Mouse (Mus musculus): ENCODE data around the gene Myo1h. TPM values are rescaled to one million over a fixed set of nuclear protein-coding genes. Genes with fewer than 3 reads are reported as not detected.

The Myo1h gene
- polyA plus RNA-seq, 1 experiment from 2014 or later = 0.38 TPM

DNA sequence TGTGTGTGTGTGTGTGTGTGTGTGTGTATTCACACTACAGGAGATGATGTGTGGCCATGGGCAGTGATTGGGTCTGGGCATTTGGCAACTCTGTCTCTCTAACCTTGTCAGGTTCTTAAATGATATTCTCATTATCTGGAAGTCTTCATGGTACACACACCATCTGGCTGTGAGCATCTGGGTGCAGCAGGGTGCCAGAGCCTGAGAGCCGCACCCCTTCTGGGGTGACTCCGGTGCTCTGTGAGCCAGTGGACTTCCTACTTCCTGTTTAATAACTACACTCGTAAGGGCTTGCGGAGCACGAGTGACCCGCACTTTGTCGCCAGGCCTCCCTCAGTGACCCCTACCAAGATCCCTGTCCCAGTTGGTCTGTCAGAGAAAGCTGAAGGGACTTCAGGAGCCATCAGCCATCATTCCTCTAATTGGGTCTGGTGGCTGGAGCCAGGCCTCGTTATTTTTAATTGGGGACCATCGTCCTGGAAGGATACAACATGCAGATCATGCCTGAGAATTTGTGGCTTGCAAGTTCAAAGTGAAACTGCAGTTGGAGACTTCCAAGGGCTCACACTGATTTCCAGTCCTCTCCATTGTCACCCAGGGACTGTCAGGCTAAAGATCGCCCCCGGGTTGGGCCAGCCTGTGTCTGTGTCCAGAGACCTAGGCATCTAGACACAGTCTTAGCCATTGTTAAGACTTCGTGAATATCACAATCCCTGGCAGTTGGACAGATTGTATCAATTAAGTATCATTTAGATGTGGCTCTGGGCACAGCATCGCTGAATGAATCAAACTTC, 4.2 kb upstream of the Myo1h start:
- H3K9ac ChIP-seq (replicated peaks; ENCODE audit: low read length) = no peak overlapping the region
- no peaks in the 10 kb centered on the region for H3K4me1 ChIP-seq (ENCODE audit: control insufficient read depth, insufficient read depth, low read length)
- no peaks in the 10 kb centered on the region for H3K36me3 ChIP-seq (replicated peaks; ENCODE audit: control insufficient read depth, insufficient read depth, low read depth, low read length)
- no peaks in the 10 kb centered on the region for H3K27me3 ChIP-seq (ENCODE audit: control insufficient read depth, insufficient read depth, low read length)
- 36% methylated on average over 13 of the region's 13 CpGs for WGBS
- H3K9me3 ChIP-seq (replicated peaks; ENCODE audit: control insufficient read depth, low read length) = no peaks in the 10 kb centered on the region
- 0 out of 2 replicates have a peak, but pooled peaks have one; percentile 54 for ATAC-seq (replicated peaks; ENCODE audit: insufficient number of reproducible peaks, low FRiP score, low TSS enrichment, low read depth)
- H3K4me2 ChIP-seq (ENCODE audit: low read depth, low read length) = no peak overlapping the region
- no peak for DNase-seq (ENCODE audit: low spot score)
- H3K27ac ChIP-seq (replicated peaks; ENCODE audit: low read depth, low read length) = no peak overlapping the region
- H3K4me3 ChIP-seq (ENCODE audit: low read depth, low read length) = no peak overlapping the region

DNA sequence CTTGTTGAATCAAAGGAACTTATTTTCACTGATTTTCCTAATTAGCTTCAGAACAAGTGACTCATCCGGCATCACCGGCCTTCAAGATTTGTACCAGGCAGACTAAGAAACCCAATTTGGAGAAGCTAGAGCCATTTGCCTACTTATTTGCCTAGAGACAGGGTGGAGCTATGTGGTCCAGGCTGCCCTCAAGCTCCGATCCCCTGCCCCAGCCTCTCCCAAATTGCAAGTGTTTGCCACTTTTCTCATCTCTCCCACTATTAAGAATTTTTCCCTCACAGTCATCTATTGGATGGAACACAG, 3.6 kb upstream of the Myo1h start:
- DNase-seq (ENCODE audit: low spot score) (no peak), ATAC-seq (replicated peaks; ENCODE audit: insufficient number of reproducible peaks, low FRiP score, low TSS enrichment, low read depth) (no peak)
- 51% methylated on average over 3 of the region's 3 CpGs for WGBS
- Histone ChIP-seq H3K27me3 (ENCODE audit: control insufficient read depth, insufficient read depth, low read length) (no peaks in the 10 kb centered on the region), H3K27ac (replicated peaks; ENCODE audit: low read depth, low read length) (no peak overlapping the region), H3K4me2 (ENCODE audit: low read depth, low read length) (no peak overlapping the region), H3K4me1 (ENCODE audit: control insufficient read depth, insufficient read depth, low read length) (no peaks in the 10 kb centered on the region), H3K9ac (replicated peaks; ENCODE audit: low read length) (no peak overlapping the region), H3K36me3 (replicated peaks; ENCODE audit: control insufficient read depth, insufficient read depth, low read depth, low read length) (no peaks in the 10 kb centered on the region), H3K9me3 (replicated peaks; ENCODE audit: control insufficient read depth, low read length) (no peaks in the 10 kb centered on the region), H3K4me3 (ENCODE audit: low read depth, low read length) (no peak overlapping the region)

DNA sequence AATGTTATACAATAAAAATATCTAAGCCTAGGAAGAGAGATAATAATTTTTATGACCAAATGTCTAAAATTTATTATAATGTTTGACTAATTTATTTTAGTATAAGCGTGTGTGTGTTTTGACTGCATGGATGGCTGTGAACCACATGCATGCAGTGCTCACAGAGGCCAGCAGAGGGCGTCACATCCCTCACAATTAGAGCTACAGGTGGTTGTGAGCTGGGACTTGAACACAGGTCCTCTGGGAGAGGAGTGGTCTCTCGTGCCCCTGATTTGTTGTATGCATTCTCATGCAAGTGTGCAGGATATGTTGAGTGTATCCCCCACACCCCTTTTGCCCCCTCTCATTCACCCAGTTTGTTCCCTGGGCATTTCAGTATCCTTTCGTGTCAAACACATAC, 2.9 kb upstream of the Myo1h start:
- no peak overlapping the region for H3K27ac ChIP-seq (replicated peaks; ENCODE audit: low read depth, low read length)
- no peak overlapping the region for H3K9ac ChIP-seq (replicated peaks; ENCODE audit: low read length)
- no peak overlapping the region for H3K4me2 ChIP-seq (ENCODE audit: low read depth, low read length)
- no peaks in the 10 kb centered on the region for H3K4me1 ChIP-seq (ENCODE audit: control insufficient read depth, insufficient read depth, low read length)
- H3K4me3 ChIP-seq (ENCODE audit: low read depth, low read length) = no peak overlapping the region
- 78% methylated on average over 4 of the region's 4 CpGs for WGBS
- DNase-seq (ENCODE audit: low spot score) = no peak
- no peak for ATAC-seq (replicated peaks; ENCODE audit: insufficient number of reproducible peaks, low FRiP score, low TSS enrichment, low read depth)
- H3K9me3 ChIP-seq (replicated peaks; ENCODE audit: control insufficient read depth, low read length) = no peaks in the 10 kb centered on the region
- no peaks in the 10 kb centered on the region for H3K36me3 ChIP-seq (replicated peaks; ENCODE audit: control insufficient read depth, insufficient read depth, low read depth, low read length)
- H3K27me3 ChIP-seq (ENCODE audit: control insufficient read depth, insufficient read depth, low read length) = no peaks in the 10 kb centered on the region

DNA sequence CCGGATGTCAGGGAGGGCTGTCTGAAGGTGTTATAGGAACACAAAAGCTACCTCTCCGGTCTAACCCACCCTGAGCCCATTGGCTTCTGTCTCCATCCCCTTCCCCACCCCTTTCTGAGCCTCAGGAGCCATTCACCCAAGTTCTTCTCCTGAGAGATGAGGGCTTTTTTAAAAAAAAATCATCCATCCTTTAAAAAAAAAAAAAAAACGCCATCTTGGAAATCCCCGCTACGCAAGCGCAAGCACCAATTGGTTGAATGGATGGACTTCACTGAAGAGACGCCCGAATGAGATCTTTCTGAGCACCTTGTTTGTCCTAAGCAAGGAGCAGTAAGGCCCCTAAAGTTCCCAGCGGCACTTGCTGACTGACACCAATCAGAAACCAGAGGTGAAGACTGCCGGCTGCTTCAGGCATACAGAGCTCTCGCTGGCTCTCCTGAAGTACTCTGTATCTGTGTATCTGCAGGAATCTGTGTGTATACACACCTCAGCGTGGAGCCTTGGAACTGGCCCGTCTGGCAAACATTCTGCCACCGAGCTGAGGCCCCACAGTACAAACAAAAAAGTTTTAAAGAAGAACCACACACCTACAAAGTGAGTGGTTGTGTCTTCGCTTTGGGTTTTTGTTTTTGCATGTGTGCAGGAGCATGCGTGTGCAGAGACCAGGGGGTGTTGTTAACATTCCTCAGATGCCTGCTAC, 1.9 kb upstream of the Myo1h start:
- no peaks in the 10 kb centered on the region for H3K9me3 ChIP-seq (replicated peaks; ENCODE audit: control insufficient read depth, low read length)
- no peak overlapping the region for H3K9ac ChIP-seq (replicated peaks; ENCODE audit: low read length)
- no peak overlapping the region for H3K4me2 ChIP-seq (ENCODE audit: low read depth, low read length)
- no peak overlapping the region for H3K27ac ChIP-seq (replicated peaks; ENCODE audit: low read depth, low read length)
- 81% methylated on average over 16 of the region's 16 CpGs for WGBS
- no peaks in the 10 kb centered on the region for H3K27me3 ChIP-seq (ENCODE audit: control insufficient read depth, insufficient read depth, low read length)
- DNase-seq (ENCODE audit: low spot score) (no peak), ATAC-seq (replicated peaks; ENCODE audit: insufficient number of reproducible peaks, low FRiP score, low TSS enrichment, low read depth) (no peak)
- H3K36me3 ChIP-seq (replicated peaks; ENCODE audit: control insufficient read depth, insufficient read depth, low read depth, low read length) = no peaks in the 10 kb centered on the region
- H3K4me3 ChIP-seq (ENCODE audit: low read depth, low read length) = no peak overlapping the region
- H3K4me1 ChIP-seq (ENCODE audit: control insufficient read depth, insufficient read depth, low read length) = no peaks in the 10 kb centered on the region

DNA sequence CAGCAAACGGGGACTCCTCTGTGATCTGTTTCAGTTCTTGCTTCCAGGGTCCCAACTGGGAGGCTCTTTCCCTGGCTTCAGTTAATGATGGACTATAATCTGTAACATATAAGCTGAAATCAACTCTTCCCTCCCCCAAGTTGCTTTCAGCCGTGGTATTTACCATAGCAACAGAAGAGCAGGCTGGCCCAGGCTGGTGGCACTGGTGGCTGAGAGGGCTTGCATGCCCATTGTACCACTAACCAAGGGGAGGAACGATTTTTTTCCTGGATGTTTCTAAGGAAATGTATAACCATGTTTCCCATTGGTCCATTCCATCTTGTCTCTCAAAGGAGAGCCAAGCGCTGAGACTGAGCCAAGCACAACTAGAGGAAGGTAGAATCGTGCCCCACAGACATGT, 570 bp upstream of the Myo1h start:
- 77% methylated on average over 5 of the region's 5 CpGs for WGBS
- DNase-seq (ENCODE audit: low spot score) = no peak

DNA sequence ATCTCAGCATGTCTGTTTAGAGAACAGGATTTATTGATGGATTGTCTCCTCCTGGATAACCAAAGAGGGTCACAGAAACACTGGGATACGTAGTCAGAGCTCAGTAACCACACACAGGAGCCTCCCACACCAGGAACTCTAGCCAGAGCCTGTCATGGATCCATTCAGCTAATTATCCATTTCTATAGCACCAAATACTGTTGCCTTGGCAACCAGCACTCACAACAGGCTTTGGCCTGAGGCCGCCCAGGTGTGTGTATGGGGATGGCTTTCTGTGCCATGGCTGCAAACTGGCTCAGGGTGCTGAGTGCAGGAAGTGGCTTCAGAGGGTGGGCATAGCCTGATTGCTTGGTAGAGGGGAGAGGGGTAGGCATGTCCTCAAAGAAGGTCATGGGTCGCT, 1.0 kb downstream of the Myo1h start:
- 0 out of 2 replicates have a peak, but pooled peaks have one; percentile 32 for ATAC-seq (replicated peaks; ENCODE audit: insufficient number of reproducible peaks, low FRiP score, low TSS enrichment, low read depth)
- WGBS = 60% methylated on average over 3 of the region's 3 CpGs
- Histone ChIP-seq H3K9me3 (replicated peaks; ENCODE audit: control insufficient read depth, low read length) (no peaks in the 10 kb centered on the region), H3K27me3 (ENCODE audit: control insufficient read depth, insufficient read depth, low read length) (no peaks in the 10 kb centered on the region), H3K4me2 (ENCODE audit: low read depth, low read length) (no peak overlapping the region), H3K36me3 (replicated peaks; ENCODE audit: control insufficient read depth, insufficient read depth, low read depth, low read length) (no peaks in the 10 kb centered on the region), H3K9ac (replicated peaks; ENCODE audit: low read length) (no peak overlapping the region), H3K4me1 (ENCODE audit: control insufficient read depth, insufficient read depth, low read length) (no peaks in the 10 kb centered on the region), H3K27ac (replicated peaks; ENCODE audit: low read depth, low read length) (no peak overlapping the region), H3K4me3 (ENCODE audit: low read depth, low read length) (no peak overlapping the region)
- peak; percentile 53 for DNase-seq (ENCODE audit: low spot score)

More for the DNA sequence above, 570 bp upstream of the Myo1h start:
- H3K27me3 ChIP-seq (ENCODE audit: control insufficient read depth, insufficient read depth, low read length) = no peaks in the 10 kb centered on the region
- no peak overlapping the region for H3K27ac ChIP-seq (replicated peaks; ENCODE audit: low read depth, low read length)
- no peak overlapping the region for H3K9ac ChIP-seq (replicated peaks; ENCODE audit: low read length)
- H3K9me3 ChIP-seq (replicated peaks; ENCODE audit: control insufficient read depth, low read length) = no peaks in the 10 kb centered on the region
- no peaks in the 10 kb centered on the region for H3K36me3 ChIP-seq (replicated peaks; ENCODE audit: control insufficient read depth, insufficient read depth, low read depth, low read length)
- no peaks in the 10 kb centered on the region for H3K4me1 ChIP-seq (ENCODE audit: control insufficient read depth, insufficient read depth, low read length)
- H3K4me3 ChIP-seq (ENCODE audit: low read depth, low read length) = no peak overlapping the region
- ATAC-seq (replicated peaks; ENCODE audit: insufficient number of reproducible peaks, low FRiP score, low TSS enrichment, low read depth) = no peak
- no peak overlapping the region for H3K4me2 ChIP-seq (ENCODE audit: low read depth, low read length)

DNA sequence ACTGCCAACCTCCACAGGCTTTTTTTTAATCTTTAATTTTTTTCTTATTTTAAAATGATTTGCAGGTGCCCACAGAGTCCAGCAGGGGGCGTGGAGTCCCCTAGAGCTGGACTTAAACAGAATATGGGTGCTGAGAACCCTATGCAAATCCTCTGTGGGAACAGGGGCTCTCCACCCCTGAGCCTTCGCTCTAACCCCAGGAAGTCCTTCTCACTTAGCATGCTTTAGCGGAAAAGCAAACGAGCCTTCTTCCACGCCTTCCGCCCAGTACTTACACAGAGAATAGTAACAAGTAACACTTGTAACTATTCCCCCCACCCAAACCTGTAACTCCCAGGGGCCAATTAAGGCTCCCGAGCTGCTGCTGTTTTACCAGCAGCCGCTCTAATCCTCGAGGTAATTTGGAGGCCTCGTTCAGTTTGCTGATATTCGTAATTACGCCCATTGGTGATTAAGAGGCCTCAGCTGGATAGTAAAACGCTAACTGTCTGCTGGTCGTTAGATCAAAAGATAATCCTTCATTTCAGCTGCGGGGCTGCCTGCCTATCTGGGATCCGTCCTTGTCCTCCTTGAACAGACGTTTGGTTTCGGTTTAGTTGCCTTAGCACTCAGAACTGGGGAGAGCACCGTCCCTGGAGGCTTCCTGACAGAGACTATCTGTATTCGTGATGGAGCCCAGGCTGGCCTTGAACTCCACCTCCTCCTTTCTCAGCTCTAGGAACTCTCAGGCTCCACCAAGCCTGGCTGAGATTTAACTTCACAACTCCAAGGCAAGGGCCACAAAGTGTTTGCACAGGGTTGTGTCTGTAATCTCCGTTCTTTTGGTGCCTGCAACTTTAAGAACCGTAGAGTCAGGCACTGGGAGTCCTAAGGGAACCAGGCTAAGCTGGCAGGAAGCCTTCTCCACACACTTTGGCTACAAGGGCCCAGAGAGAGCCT, 8.0 kb downstream of the Myo1h start:
- no peak overlapping the region for H3K27ac ChIP-seq (replicated peaks; ENCODE audit: low read depth, low read length)

More for the DNA sequence above, 8.0 kb downstream of the Myo1h start:
- ATAC-seq (replicated peaks; ENCODE audit: insufficient number of reproducible peaks, low FRiP score, low TSS enrichment, low read depth) (no peak), DNase-seq (ENCODE audit: low spot score) (no peak)
- H3K4me3 ChIP-seq (ENCODE audit: low read depth, low read length) = no peak overlapping the region
- peaks cover 2% of the 10 kb centered on the region; the same call in 1 of the 2 replicates for H3K4me1 ChIP-seq (ENCODE audit: control insufficient read depth, insufficient read depth, low read length)
- no peaks in the 10 kb centered on the region for H3K36me3 ChIP-seq (replicated peaks; ENCODE audit: control insufficient read depth, insufficient read depth, low read depth, low read length)
- 25% methylated on average over 22 of the region's 22 CpGs for WGBS
- H3K9ac ChIP-seq (replicated peaks; ENCODE audit: low read length) = no peak overlapping the region
- H3K9me3 ChIP-seq (replicated peaks; ENCODE audit: control insufficient read depth, low read length) = no peaks in the 10 kb centered on the region
- no peaks in the 10 kb centered on the region for H3K27me3 ChIP-seq (ENCODE audit: control insufficient read depth, insufficient read depth, low read length)
- H3K4me2 ChIP-seq (ENCODE audit: low read depth, low read length) = no peak overlapping the region

Data from embryonic facial prominence, embryonic 11.5 days (tissue).